Mouse (Mus musculus) C2C12 (cell line): Measurements from ENCODE around the gene Sgpp1. TPM values are rescaled to one million over a fixed set of nuclear protein-coding genes. Genes with fewer than 3 reads are reported as not detected.

Experiments
- H3K27me3 ChIP-seq: one replicate; pipeline ENCODE4 v1.6.1; 2011; ENCODE audit not compliant: control insufficient read depth, insufficient read depth, insufficient read length
- H3K36me3 ChIP-seq: one replicate; pipeline ENCODE4 v1.6.1; 2011; ENCODE audit not compliant: control insufficient read depth, insufficient read depth
- H3K4me3 ChIP-seq: one replicate; pipeline ENCODE4 v1.5.1; 2011; ENCODE audit warnings: mild to moderate bottlenecking, control low read depth; ENCODE audit not compliant: poor library complexity, insufficient read depth, severe bottlenecking
- H3K79me2 ChIP-seq: one replicate; pipeline ENCODE4 v1.6.1; 2011; ENCODE audit not compliant: control insufficient read depth, insufficient read depth
- H3K79me3 ChIP-seq: one replicate; pipeline ENCODE4 v1.6.1; 2011; ENCODE audit warnings: low read depth, control low read depth
- H3ac ChIP-seq: one replicate; pipeline ENCODE3; 2011; ENCODE audit warnings: low read depth; ENCODE audit not compliant: control insufficient read depth, insufficient read length
- CEBPB ChIP-seq: IDR thresholded peaks from one replicate; pipeline ENCODE4 v1.6.1; 2011; ENCODE audit warnings: low read depth, mild to moderate bottlenecking, control low read depth, moderate library complexity
- CTCF ChIP-seq: IDR thresholded peaks from one replicate; pipeline ENCODE4 v1.5.1; 2011; ENCODE audit not compliant: control insufficient read depth, insufficient read depth, insufficient read length
- FOSL1 ChIP-seq: IDR thresholded peaks from one replicate; pipeline ENCODE4 v1.8.0; 2011; ENCODE audit warnings: mild to moderate bottlenecking, low read length; ENCODE audit not compliant: poor library complexity, insufficient read depth, severe bottlenecking
- MAX ChIP-seq: IDR thresholded peaks from one replicate; pipeline ENCODE4 v1.6.1; 2011; ENCODE audit warnings: mild to moderate bottlenecking, control low read depth
- MYOD1 ChIP-seq: IDR thresholded peaks from one replicate; pipeline ENCODE4 v1.6.1; 2011; ENCODE audit warnings: low read depth; ENCODE audit not compliant: control insufficient read depth, insufficient read length
- MYOG ChIP-seq: IDR thresholded peaks from one replicate; pipeline ENCODE4 v1.6.1; 2011; ENCODE audit not compliant: control insufficient read depth, insufficient read length; ENCODE audit errors: extremely low read depth
- USF1 ChIP-seq: IDR thresholded peaks from one replicate; pipeline ENCODE4 v1.6.1; 2011; ENCODE audit warnings: low read depth, mild to moderate bottlenecking, control low read depth, moderate library complexity
- polyA plus RNA-seq: library from polyadenylated mRNA; unstranded; fragments of >200 nt; fragmentation: generic; extraction: Trizol; gene quantifications from one replicate; pipeline ENCODE4 v1.2.1, GENCODE M21; 2012; ENCODE audit warnings: missing spikeins

The Sgpp1 gene
- polyA plus RNA-seq, 1 experiment, result 9.2 TPM

GRCm38 (mm10) chr12:75666939-75667338, 68.6 kb downstream of the Sgpp1 start:
- H3K4me3 ChIP-seq, result no peak overlapping the region
- H3K36me3 ChIP-seq, result no peaks in the 10 kb centered on the region
- H3K79me3 ChIP-seq, result peaks cover 13% of the 10 kb centered on the region
- TF ChIP-seq CTCF (no peak), FOSL1 (no peak), MAX (no peak), CEBPB (peak; percentile 48), MYOD1 (no peak)
- no peaks in the 10 kb centered on the region for H3K27me3 ChIP-seq
- H3ac ChIP-seq, result no peak overlapping the region
- peaks cover 62% of the 10 kb centered on the region for H3K79me2 ChIP-seq

GRCm38 (mm10) chr12:75664516-75664810, 71.1 kb downstream of the Sgpp1 start:
- Histone ChIP-seq H3K79me2 (peaks cover 48% of the 10 kb centered on the region), H3K36me3 (no peaks in the 10 kb centered on the region), H3K27me3 (no peaks in the 10 kb centered on the region), H3ac (no peak overlapping the region), H3K79me3 (peaks cover 3% of the 10 kb centered on the region), H3K4me3 (no peak overlapping the region)
- TF ChIP-seq FOSL1 (no peak), CEBPB (no peak), MYOG (no peak), MAX (no peak), USF1 (no peak), MYOD1 (no peak), CTCF (no peak)

Other genes starting within 250 kb of the Sgpp1 start
- 11.9 TPM for gene Ppp2r5e, start 139.5 kb downstream of the Sgpp1 start, polyA plus RNA-seq
- 9.8 TPM for gene Wdr89, start 66.2 kb downstream of the Sgpp1 start, polyA plus RNA-seq
- gene Syne2, start 82.4 kb upstream of the Sgpp1 start, polyA plus RNA-seq, result 5.3 TPM